Mouse (Mus musculus) brain, embryonic 18.5 days (tissue): ENCODE data around the gene Arrdc2.

Experiments used
- DNase-seq: peaks from one replicate; pipeline ENCODE4 v3.0.0-alpha.2; 2012; ENCODE audit warnings: low read depth, low spot score

Arrdc2 gene

DNA sequence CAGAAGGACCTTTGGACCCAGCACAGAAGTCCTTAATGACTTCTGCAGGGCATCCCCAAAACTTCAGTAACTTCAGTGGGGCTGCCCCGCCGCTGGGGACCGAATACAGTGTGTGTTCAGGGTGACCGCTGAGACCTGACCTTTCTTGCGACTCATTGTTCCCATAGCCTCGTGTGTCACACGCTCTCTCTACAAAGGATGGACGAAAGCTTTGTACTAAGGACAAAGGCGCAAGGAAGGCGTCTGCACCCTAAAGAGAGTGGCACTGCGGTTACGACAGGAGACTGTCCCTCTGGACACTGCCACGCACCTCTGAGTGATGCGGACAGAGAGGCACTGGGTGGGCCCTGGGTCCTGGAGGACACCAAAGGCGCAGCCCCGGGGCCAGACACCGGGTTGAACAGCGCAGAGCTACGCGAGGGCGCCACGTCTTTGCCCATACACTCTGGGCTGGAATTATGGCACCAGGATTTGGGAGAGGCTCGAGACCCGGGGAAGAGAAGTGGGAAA lies 25.2 kb upstream of the Arrdc2 start:
- no peak for DNase-seq

DNA sequence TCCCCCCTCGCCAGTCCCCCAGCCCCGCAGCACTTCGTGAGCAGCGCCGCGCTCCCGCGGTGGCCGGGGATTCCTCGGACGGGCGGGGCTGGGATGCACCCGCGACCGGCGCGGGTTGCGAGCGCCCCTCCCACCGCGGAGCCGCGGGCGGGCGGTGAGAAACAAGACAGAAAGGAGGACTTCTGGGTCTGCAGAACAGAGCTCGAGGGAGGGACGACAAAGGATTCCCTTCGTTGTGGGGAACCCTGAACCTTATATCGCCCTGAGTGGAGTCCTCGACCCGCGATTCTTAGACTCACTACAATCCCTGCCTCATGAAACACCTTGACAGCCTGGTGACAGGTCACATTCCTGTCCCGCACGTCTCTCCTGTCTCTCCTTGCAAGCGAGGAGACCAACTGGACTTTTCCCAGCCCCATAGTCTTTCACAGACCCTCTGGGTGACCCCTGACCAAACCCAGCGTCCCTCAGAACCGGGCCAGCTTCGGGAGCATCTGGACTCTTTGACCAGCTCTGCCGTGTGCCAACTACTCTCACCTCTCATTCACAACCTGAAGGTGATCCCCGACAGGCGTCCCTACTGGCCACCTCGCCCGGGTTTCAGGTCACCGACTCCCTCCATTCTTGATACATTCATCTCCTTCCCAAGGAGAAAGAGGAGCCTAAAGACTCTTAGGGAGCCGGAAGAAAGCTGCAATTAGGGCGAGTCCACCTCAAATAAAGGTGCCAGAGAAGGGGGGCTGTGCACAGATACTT lies 24.6 kb upstream of the Arrdc2 start:
- no peak for DNase-seq

DNA sequence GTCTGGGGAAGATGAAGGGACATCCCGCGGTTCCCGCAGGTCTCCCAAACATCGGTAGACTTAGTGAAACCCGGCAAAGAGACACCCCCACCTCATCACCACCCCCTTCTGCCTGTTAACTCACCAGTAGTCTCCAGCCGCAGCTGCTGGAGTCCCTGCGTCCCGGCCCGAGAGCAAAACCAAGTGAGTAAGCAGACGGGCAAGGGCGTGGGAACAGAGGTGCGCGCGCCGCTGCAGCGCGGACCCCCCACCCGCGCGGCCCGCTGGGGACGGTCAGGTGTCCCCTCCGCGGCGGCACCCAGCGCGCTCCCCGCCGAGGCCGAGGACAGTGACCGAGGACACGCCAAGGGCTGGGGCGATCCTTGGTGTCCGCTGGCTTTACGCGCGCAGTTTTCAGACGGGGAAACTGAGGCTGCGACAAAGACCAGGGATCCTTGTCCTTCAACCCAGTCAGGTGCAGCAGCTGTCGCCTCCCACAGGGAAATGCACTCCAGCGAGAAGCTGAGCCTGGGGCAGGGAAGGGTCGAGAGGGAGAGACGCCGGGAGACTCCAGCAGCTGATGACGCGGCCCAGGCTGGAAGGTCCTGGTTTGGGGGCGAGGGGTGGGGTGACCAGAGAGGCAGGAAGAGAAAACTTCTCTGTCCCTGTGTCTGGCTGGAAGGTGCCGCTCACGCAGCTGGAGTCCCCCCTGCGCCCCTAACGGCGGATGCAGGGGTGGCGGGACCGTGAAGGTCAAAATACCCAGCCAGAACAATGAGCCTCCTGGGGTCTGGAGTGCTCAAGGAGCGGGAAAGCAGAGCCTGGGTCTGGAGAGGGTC lies 23.5 kb upstream of the Arrdc2 start, which contains the start of gene Kcnn1:
Gene Kcnn1 (minus strand): TSS at position 435 of the 818 bp plus-strand sequence.
- no peak for DNase-seq

DNA sequence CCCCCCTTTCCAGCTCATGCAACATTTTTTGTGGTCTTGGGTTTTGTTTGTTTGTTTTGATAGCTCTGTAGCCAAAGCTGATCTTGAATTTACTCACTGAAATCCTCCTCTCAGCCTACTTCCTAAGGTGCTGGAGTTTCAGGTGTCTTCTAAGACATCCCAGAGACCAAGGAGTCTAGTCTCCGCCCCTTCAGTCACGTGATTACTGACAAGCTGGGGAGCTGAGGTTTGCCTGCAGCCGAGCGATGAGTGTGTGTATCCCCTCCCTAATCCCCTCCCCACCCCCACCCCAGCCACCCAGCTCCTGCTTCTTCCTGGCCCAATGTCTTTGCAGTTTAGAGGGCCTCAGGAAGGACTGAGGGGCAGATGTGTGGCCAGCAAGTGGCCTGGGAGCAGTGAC lies 18.0 kb upstream of the Arrdc2 start:
- no peak for DNase-seq

DNA sequence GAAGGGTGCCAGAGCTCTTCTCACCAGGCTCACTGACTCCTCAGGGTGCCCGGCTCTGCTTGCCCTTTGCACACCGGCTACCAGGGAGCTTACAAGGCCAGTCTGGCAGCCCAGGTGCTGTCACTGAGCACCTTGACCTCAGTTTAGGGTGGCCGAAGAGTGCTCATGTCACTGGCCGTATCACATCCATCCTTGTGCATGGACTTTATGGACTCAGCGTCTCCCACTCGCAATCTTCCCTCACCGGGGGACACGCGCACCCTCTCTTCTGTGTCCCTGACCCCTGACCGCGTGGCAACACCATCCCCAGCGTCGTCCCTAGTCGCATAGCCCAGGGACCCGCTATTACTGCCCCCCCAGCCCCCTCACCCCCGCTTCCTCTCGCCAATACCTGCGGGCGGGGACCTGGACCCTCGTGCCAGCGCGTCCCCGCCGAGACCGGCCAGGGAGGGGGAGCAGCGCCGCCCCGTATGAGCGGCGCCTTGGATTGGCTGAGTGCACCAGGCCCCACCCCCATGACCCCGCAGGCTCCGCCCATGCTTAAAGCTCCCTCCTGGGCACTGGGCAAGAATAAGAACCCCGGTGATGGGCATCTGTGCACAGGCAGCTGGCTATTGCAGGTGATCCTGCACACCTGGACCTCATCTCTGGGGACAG lies 17.1 kb upstream of the Arrdc2 start:
- DNase-seq, result no peak

DNA sequence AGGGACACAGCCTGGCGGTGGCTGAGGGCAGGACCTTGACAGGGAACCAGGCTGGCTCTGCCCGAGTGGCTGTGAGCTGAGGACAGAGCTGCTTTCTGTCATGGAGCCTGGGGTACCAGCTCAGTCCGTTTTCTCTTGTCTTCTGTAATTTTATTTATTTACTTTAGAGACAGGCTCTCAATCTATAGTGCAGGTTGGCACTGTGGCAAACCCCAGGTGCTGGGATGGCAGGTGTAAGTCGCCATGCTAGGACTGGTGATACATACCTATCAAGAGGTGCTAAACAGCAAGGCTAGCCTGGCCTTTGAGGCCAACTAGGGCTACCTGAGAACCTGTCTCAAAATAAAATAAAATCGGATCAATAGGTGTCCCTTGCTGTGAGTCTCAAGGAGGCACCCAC lies 16.5 kb upstream of the Arrdc2 start:
- no peak for DNase-seq

DNA sequence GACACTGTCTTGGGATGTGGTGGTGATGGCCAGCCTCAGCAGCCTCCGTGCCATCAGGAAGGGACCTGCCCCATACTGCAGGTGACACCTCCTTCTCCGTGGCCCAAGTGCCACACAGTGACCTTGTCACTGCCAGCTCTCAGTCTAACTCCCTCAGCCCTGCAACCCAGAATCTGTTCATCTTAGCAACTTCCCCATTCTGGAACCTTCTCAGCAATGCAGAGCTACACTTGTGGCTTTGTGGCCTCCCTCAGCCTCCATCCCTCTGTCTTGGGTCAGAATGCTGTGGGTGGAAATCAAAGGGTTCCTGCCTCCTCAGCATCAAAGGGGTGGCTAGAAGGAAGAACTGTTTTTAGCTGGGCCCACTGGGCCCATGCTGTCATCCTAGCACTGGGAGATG lies 14.3 kb upstream of the Arrdc2 start:
- DNase-seq, result no peak

DNA sequence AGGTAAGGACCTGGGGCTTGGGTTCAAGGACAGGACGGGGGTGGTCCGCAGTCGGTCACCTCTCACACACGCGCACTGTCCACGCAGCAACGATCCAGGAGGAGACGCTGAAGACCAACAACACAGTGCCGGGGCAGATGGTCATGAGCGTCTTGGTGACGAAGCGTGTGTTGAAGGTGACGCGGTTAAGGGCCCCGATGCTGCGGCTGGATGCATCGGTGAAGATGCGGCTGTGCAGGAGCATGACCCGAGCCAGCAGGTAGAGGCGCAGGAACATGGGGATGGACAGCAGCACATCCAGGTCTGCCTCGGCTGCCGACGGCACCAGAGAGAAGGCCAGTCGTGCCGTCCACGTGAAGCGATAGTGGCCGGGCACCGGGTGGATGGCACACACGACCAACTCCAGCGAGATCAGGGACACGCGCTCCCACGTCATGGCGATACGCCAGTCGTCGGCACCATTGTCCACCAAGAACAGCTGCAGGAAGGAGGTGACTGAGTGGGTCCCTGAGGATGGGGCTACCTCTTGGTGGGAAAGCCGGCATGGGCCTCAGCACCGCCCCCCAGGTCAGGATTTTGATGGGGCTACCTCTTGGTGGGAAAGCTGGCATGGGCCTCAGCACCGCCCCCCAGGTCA lies 13.2 kb upstream of the Arrdc2 start:
- no peak for DNase-seq

DNA sequence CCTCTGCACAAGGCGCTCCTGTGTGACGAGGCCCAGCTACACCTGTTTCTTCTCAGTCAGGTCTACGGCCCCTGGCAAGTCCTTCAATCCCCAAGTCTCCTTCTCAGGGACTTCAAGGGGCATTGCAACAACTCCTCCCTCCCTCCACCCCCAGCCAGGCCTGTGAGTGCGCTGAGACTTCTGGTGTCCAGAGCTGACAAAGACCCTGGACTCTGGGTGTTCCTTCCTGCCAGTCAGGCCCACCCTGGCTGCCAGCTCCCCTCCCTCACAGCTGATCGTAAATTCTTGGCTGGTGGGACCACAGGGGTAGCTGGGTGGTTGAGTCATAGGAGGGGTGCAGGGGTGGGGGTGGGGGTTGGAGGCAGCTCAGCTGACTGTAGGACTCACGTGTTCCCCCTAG lies 12.3 kb upstream of the Arrdc2 start:
- DNase-seq, result no peak

DNA sequence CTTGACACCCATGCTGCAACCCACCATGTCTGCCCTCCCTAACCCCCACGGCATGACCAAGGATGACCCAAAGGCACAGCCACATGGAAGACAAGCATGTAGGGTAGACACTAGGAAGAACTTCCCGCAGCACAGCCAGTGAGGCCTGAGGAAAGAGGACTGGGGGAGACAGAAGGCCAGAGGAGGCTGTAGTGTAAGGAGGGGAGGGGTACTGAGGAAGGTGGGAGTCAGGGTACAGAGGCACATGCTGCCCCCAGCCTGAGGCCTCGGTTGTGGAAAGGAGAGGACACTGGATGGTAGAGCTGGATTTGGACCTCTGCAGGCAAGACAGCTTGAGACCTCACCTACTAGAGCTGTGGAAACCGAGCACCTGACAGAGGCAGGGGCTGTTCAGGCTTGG lies 11.4 kb upstream of the Arrdc2 start:
- no peak for DNase-seq

DNA sequence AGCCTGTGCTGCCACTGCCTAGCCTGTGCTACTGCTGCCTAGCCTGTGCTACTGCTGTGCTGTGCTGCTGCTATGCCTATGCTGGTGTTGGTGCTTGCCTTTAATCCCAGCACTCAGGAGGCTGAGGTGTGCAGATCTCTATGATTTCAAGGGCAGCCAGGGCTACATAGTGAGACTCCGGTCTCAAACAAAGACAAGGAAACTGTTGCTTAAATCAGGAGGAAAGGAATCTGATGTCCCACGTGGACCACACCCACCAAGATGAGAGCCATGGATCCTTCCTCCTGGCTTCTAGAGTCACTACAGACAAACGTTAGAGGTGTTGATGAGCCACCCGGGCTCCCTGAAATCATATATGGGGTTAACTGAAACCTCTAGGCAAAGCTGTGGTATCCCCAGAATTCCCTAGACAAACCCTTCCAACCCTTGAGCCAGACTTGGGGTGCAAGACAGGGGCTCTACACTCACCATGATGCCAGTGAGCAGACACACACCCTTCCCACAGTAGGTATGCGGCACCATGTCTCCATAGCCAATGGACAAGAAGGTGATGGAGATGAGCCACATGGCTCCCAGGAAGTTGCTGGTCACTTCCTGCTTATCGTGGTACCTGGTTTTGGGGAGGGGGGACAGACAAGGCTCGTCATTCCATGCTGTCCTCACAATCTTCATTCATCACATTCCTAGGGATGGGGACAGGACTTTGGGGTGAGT lies 10.8 kb upstream of the Arrdc2 start:
- no peak for DNase-seq

DNA sequence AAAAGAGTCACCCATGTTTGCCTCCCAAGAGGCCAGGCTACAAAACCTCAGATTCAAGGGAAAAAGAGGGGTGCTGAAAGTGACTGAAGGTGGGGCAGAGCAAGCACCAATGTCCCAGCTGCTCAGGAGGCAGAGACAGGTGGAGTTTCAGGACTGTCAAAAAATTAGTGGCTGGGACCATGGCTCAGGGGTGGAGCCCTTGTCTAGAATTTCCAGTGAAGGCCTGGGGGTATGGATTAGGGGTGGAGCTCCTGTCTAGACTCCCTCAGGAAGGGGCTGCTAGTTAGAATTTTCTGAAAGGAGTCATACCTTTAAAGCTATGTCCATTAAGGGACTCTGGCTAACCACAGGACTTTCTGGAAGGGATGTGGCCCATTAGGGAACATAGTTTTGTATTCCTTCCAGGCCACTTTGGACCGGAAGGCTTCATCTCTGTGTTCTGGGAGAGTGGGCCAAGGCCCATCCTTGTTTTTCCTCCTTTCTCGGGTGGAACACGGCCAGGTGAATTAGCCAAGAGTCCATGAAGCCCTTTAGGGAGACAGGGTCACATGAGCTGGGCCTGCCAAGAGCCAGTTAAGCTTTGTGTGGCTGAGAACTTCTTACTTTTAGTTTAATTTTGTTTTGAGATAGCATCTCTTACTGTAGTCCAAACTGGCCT lies 9.9 kb upstream of the Arrdc2 start:
- no peak for DNase-seq

DNA sequence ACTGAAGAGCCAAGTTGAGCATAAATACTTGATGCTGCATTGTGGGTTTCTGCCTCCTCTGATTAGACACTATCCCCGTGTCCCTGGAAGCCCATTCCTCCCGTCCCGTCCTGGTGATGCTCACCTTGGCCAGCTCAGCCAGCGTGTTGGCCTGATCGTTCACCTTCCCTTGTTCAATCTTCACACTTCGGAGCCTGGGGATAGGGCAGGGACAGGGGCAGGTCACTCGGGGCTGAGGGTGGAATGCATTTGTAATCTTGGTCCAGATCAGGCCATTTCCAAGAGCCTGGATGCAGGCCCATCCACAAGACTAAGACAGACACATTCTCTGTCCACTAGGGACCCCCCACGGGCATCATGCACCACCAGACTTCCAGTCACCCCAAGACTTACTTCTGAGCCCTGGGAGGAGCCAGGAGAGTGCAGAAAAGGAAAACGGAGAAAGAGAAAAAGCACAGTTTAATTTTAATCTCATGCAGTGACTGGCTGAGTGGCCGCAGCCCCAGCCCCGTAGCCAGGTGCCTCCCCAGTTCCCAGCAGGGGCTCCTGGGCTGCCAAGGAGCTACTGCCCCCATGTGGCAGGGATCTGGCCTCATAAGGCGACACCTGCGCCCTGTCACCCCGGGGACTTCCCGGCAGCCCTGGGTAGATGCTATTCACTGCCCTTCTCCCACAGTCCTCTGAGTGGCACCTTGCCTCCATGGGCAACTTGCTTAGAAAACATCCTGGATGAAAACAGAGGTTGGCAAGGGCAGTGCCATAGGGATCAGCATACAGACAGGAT lies 7.0 kb upstream of the Arrdc2 start:
- DNase-seq, result no peak

DNA sequence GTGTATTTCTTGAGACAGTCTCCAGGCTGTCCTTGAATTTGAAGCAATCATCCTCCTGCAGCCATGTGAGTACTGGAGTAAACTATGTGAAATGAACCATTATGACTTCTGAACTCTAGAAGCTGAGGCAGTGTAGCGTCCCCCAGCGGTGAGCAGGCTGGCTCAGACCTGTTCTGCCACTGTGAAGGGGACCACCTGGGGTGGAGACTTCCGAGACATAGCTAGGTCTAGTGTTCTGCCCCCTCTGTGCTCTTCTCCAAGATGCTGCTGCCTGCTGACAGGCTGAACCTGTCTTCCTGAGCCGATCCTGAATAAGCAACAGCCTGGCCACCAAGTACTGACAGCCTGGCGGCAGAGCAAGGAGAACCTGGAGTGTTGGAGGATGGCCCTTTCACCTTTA lies 5.6 kb upstream of the Arrdc2 start:
- no peak for DNase-seq

DNA sequence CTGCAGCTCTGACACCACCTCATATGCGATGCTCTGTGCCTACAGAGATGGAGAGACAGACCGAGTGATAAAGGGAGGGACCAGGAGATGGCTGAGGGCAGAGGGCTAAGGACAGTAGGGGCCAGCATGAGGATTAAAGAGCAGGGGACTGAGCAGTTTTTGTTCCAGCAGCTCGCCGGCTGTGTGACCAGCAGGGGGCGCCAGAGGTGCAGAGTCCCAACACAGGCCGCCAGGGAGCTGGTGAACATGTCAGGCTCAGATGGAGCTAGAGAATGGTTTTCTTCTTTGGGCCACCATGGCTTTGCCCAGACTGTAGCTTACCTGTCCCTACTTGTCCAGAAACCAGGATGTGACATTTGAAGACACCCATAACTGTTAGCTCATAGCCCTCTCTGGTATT lies 5.0 kb upstream of the Arrdc2 start:
- DNase-seq, result no peak

DNA sequence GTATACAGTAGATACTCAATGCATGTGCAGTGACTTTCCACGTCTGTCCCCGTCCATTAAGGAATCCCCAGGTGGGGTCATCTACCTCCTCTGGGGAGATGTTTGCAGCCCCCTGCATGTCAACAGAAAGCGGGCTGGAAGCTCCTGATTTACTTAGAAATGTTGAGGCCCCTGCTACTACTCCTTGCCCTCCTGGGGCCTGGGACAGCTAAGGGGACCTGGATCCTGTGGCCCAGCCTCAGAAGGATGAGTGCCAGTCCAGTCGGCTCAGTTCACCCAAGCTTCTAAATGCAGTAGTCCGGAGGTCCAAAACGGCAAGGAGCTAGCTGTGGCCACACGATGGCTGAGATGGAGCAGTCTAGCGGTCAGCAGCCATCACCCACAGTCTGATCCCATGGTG lies 4.4 kb upstream of the Arrdc2 start:
- no peak for DNase-seq

DNA sequence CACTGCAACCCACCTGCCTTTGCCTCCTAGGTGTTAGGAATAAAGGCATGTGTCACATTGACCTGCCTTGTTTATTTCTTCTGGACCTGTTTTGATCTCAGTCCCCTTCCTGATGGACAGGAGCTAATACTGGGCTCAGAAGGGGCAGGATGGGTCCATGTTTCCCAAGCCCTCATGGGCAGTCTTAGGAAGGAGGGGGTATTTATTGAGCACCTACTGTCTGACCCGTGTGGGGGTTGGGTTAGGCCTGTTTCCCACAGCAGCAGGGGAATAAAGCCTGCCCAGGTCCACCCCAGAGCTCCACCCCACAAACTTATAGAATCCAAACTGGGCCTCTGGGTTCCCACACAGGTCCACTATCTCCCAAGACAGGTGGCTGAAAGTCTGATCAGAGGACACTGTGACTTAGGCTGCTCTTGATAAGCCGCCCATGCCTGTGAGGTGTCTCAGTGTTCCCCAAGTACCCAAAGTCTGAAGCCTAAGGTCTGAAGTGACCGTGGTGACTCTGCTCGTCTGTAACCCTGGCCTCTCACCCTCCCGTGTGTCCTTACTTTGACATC lies 3.8 kb upstream of the Arrdc2 start:
- DNase-seq, result no peak

DNA sequence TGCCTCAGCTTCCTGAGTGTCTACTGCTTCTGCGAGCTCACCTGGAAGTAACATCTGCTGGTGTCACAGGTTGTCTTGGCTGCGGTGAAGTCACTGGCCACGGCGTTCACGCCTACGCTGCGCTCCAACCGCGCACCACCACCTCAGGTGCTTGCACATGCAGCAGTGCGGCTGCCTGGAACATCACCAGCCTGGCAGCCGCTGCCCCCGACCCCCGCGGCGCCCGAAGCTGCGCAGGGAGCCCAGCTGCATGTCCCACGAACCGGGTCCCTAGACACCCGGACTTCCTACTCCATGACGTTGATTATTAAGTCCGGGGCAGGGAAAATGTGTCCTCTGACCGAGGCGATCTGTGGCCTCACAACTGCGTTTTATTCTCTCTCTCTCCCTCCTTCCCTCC lies 3.0 kb upstream of the Arrdc2 start:
- no peak for DNase-seq
